Mouse (Mus musculus) cerebellum, postnatal 4 days (tissue): Measurements from ENCODE around the gene Dph7.
A peak's percentile ranks its signal among the peaks of the same experiment; 100 is the strongest.
"Not testable (repeated sequence)": the region's sequence is repeated elsewhere in the genome, so short reads cannot be mapped to it uniquely, and the experiment has no call there.

Source experiments
- DNase-seq, 2 experiments: peaks; one replicate each; pipeline ENCODE4 v3.0.0; 2022; ENCODE audit warnings: low spot score in 2 of 2, mixed read lengths in 1 of 2

Dph7 gene

GRCm38 (mm10) chr2:24970386-24970785 is 8.2 kb downstream of the Dph7 start:
- no peak for DNase-seq

GRCm38 (mm10) chr2:24974452-24974851 is 12.3 kb downstream of the Dph7 start:
- DNase-seq = not testable (repeated sequence)

- peak; percentile 88 to 96 for DNase-seq
Observed at GRCm38 (mm10) chr2:24974906-24975703, 12.9 kb downstream of the Dph7 start, which contains the start of gene Mrpl41. TSS of gene Mrpl41 (minus strand) at chr2:24975098.

GRCm38 (mm10) chr2:24975704-24976297 is 13.6 kb downstream of the Dph7 start, which contains the start of gene Pnpla7:
TSS of gene Pnpla7 (plus strand) at chr2:24976033.
- DNase-seq = peak in 1 of 2 experiments; percentile 46

- no peak for DNase-seq
Observed at GRCm38 (mm10) chr2:24976960-24977359, 14.8 kb downstream of the Dph7 start.

- no peak for DNase-seq
Observed at GRCm38 (mm10) chr2:24987762-24988161, 25.6 kb downstream of the Dph7 start.

GRCm38 (mm10) chr2:24995332-24995731 is 33.1 kb downstream of the Dph7 start:
- DNase-seq = no peak

GRCm38 (mm10) chr2:24996471-24996870 is 34.3 kb downstream of the Dph7 start:
- no peak for DNase-seq

GRCm38 (mm10) chr2:25000544-25001235 is 38.5 kb downstream of the Dph7 start:
- DNase-seq = peak in 1 of 2 experiments; percentile 24

GRCm38 (mm10) chr2:25003946-25004786 is 42.0 kb downstream of the Dph7 start:
- DNase-seq = peak in 1 of 2 experiments; percentile 8

GRCm38 (mm10) chr2:25006767-25007166 is 44.6 kb downstream of the Dph7 start:
- DNase-seq = no peak

- no peak for DNase-seq
Observed at GRCm38 (mm10) chr2:25008250-25008649, 46.0 kb downstream of the Dph7 start.
